Mouse (Mus musculus) frontal cortex, postnatal 14 days (tissue): Measurements from ENCODE around the gene Zfp995.
A peak's percentile ranks its signal among the peaks of the same experiment; 100 is the strongest.
"Not testable (repeated sequence)": the region's sequence is repeated elsewhere in the genome, so short reads cannot be mapped to it uniquely, and the experiment has no call there.

ENCODE experiments used
- DNase-seq, 2 experiments: peaks; one replicate each; pipeline ENCODE4 v3.0.0; 2022; ENCODE audit warnings: low spot score in 2 of 2

Gene Zfp995

DNA sequence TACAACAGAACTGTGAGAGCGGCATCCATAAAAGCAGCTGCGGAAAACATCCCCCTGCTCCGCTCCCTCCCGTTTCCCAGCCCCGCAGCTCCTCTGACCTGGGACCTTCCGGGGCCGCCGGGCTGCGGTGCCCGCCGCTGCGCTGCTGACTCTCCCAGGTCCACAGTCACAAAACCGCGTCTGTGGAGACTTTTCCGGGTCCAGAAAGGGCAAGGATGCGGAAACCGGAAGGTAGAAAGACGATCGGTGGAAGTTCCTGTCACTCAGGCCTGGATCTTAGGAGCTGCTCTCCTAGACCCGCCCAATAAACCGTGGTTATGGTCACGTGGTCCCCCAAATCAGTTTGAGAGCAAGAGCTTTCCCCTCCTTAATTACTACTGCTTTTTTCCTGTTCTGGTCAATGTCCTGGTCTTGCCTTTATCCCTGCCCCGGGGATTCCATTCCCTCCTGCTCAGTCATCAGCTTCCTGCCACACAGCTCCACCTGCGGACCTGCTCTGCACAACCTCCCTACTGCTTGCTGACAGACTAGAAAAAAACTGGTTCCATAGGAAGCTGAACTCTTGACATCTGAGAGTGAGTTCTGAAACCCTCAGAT lies at the start of gene Zfp995:
Zfp995 (minus strand) TSS at position 471 of the 597 bp plus-strand sequence.
- DNase-seq, result peak; percentile 41 to 47

DNA sequence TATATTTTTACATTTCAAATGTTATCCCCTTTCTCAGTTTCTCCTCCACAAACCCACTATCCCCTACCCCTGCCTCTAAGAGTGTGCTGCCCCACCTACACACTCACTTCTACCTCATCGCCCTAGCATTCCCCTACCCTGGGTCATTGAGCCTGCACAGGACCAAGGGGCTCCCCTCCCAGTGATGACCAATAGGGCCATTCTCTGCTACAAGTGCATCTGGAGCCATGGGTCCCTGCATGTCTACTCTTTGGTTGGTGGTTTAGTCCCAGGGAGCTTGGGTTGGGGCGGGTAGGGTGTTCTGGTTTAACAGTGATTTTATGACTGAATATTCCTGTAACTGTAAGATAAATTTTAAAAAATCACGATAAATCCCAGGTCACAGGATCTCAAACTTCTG lies 687 bp downstream of the Zfp995 start:
- no peak for DNase-seq

DNA sequence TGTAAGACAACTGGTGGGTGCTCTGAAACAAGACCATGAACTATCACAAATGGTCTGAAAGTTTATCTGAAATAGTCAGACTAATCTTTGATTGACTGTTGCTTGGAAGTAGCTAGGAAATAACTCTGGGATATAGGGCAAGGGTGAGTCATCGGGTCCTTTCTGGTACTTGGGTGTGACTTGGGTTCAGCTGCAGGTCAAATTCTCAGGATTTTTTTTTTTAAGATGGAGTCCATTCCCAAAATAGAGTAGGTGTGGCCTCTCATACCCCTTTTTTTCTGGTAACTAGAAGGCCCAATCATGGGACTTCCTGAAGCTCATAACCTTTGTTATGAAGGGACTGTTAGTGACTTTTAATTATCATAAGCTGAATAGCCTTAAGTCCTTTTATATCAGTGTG lies 38.5 kb downstream of the Zfp995 start:
- no peak for DNase-seq

DNA sequence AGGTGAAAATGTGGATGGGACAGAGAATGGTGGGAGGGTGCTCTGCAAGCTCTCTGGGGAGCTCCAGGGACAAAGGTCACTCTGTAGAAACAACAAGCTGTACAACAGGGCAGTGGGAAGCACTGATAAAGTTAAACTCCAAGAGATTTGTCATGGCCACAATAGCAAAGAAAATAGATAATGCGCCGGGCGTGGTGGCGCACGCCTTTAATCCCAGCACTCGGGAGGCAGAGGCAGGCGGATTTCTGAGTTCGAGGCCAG lies 63.5 kb downstream of the Zfp995 start:
- DNase-seq, result not testable (repeated sequence)

DNA sequence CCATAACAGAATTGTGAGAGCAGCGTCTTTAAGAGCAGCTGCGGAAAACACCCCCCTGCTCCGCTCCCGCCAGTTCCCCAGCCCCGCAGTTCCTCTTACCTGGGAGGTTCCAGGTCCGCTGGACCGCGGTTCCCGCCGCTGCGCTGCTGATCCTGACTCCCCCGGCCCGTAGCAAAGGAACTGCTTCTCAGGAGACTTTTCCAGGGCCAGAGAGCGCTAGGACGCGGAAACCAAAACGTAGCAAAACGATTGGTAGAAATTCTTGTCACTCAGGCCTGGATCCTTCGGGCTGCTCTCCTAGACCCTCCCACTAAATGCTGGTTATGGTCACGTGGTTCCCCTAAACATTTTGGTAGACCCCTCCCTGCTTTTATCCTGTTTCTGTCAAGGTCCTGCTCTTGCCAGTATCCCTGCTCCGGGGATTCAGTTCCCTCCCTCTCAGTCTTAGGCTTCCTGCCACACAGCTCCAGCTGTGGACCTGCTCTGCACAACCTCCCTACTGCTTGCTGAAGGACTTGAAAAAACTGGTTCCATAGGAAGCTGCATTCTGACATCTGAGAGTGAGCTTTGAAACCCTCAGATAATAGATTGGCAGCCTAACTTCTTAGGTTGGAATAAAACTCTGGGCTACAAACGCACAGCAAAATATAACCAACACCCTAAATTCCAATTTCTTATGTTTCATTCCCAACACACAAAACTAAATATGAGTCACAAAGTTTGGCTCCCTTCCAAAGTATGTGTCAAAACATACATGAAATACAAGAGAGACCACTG lies 64.0 kb downstream of the Zfp995 start, which contains the start of gene Zfp820:
Zfp820 (minus strand) TSS at position 228 of the 777 bp plus-strand sequence.
- DNase-seq, result peak; percentile 29 to 32

DNA sequence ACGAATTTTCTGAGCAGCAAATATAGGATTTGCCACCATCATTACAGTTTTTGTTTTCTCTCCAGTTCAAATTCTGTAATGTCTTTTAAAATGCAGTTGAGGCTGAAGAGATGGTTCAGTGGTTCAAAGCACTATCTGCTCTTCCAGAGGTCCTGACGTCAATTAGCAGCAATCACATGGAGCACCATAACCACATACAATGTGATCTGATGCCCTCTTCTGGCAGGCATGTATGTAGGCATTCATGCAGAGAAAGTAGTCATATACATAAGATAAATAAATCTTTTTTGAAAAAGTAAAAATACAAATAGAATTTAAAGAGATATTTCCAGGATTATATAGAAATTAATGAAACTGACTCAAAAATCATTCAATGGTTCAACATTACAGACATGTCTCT lies 71.2 kb downstream of the Zfp995 start:
- DNase-seq, result no peak
